Mouse (Mus musculus): Measurements from ENCODE around the gene Gcg.

Gcg gene

GRCm38 (mm10) chr2:62460815-62461450, 22.5 kb downstream of the Gcg start:
- in situ Hi-C loops (cut with MboI; ENCODE audit: unreplicated experiment in 2 of 2) = loop anchor here (5.0 to 25.0 kb wide), 6 partner anchors 99 to 649 kb away; partner anchors contain the start of gene Tbr1 (in 1 of the 2)

GRCm38 (mm10) chr2:62460231-62460710, 23.2 kb downstream of the Gcg start:
- in situ Hi-C loops (cut with MboI; ENCODE audit: unreplicated experiment in 2 of 2) = loop anchor here (5.0 to 25.0 kb wide), 6 partner anchors 98 to 648 kb away; partner anchors contain the start of gene Tbr1 (in 1 of the 2)

- in situ Hi-C loops (cut with MboI; ENCODE audit: unreplicated experiment in 2 of 2) = loop anchor here (5.0 to 25.0 kb wide), 6 partner anchors 97 to 647 kb away; partner anchors contain the start of gene Tbr1 (in 1 of the 2)
These were observed 23.9 kb downstream of the Gcg start for GRCm38 (mm10) chr2:62459241-62460174.

GRCm38 (mm10) chr2:62458070-62458469, 25.4 kb downstream of the Gcg start:
- in situ Hi-C loops (cut with MboI; ENCODE audit: unreplicated experiment in 2 of 2) = loop anchor here (25.0 kb wide), 3 partner anchors 96 to 646 kb away; partner anchors contain the start of gene Tbr1 (in 1 of the 2)

GRCm38 (mm10) chr2:62454991-62455390, 28.5 kb downstream of the Gcg start:
- in situ Hi-C loops (cut with MboI; ENCODE audit: unreplicated experiment in 2 of 2) = loop anchor here (25.0 kb wide), 3 partner anchors 93 to 643 kb away; partner anchors contain the start of gene Tbr1 (in 1 of the 2)

- in situ Hi-C loops (cut with MboI; ENCODE audit: unreplicated experiment in 2 of 2) = loop anchor here (25.0 kb wide), 3 partner anchors 92 to 642 kb away; partner anchors contain the start of gene Tbr1 (in 1 of the 2)
These were observed 29.4 kb downstream of the Gcg start for GRCm38 (mm10) chr2:62454033-62454432.

GRCm38 (mm10) chr2:62450364-62450763, 33.1 kb downstream of the Gcg start:
- in situ Hi-C loops (cut with MboI; ENCODE audit: unreplicated experiment in 2 of 2) = loop anchor here (25.0 kb wide), 3 partner anchors 88 to 638 kb away; partner anchors contain the start of gene Tbr1 (in 1 of the 2)

- in situ Hi-C loops (cut with MboI; ENCODE audit: unreplicated experiment in 2 of 2) = loop anchor here (5.0 to 25.0 kb wide), 5 partner anchors 48 to 855 kb away; partner anchors contain the start of gene Tbr1 (in 1 of the 2)
These were observed 33.6 kb downstream of the Gcg start for GRCm38 (mm10) chr2:62449692-62450346.

- in situ Hi-C loops (cut with MboI; ENCODE audit: unreplicated experiment in 2 of 2) = loop anchor here (5.0 to 10.0 kb wide), 2 partner anchors 34 to 846 kb away; no protein-coding TSS in a partner anchor
These were observed 42.5 kb downstream of the Gcg start for GRCm38 (mm10) chr2:62440802-62441544.

GRCm38 (mm10) chr2:62440083-62440482, 43.4 kb downstream of the Gcg start:
- in situ Hi-C loops (cut with MboI; ENCODE audit: unreplicated experiment in 2 of 2) = loop anchor here (5.0 to 10.0 kb wide), 2 partner anchors 33 to 845 kb away; no protein-coding TSS in a partner anchor

- in situ Hi-C loops (cut with MboI; ENCODE audit: unreplicated experiment in 2 of 2) = no loop called here
These were observed 52.1 kb downstream of the Gcg start for GRCm38 (mm10) chr2:62431245-62431795.

- in situ Hi-C loops (cut with MboI; ENCODE audit: unreplicated experiment in 2 of 2) = no loop called here
These were observed 57.5 kb downstream of the Gcg start for GRCm38 (mm10) chr2:62425941-62426340.

All from v-Abl transformed pro-B cells (cell line).